Mouse (Mus musculus) heart, embryonic 10.5 days (tissue): Measurements from ENCODE around the gene Crhr2. TPM values are rescaled to one million over a fixed set of nuclear protein-coding genes. Genes with fewer than 3 reads are reported as not detected.
A peak's percentile ranks its signal among the peaks of the same experiment; 100 is the strongest.

Experiments used
- DNase-seq: peaks from one replicate; pipeline ENCODE4 v3.0.0-alpha.2; 2017; ENCODE audit warnings: low spot score
- H3K27ac ChIP-seq: fragments of 300-500 bp; sonication (generic); 2 replicates; pipeline ENCODE4 v1.5.1; 2016; ENCODE audit warnings: mild to moderate bottlenecking
- H3K27me3 ChIP-seq: fragments of 300-500 bp; sonication (generic); 2 replicates; pipeline ENCODE4 v1.6.1; 2016; ENCODE audit warnings: mild to moderate bottlenecking; ENCODE audit not compliant: poor library complexity, insufficient read depth, severe bottlenecking
- H3K36me3 ChIP-seq: fragments of 300-500 bp; sonication (generic); 2 replicates; pipeline ENCODE4 v1.6.1; 2016; ENCODE audit warnings: mild to moderate bottlenecking, moderate library complexity
- H3K4me1 ChIP-seq: fragments of 300-500 bp; sonication (generic); 2 replicates; pipeline ENCODE4 v1.6.1; 2016; ENCODE audit warnings: mild to moderate bottlenecking
- H3K4me3 ChIP-seq: fragments of 300-500 bp; sonication (generic); 2 replicates; pipeline ENCODE4 v1.5.1; 2016; ENCODE audit warnings: mild to moderate bottlenecking, moderate library complexity
- H3K9me3 ChIP-seq: fragments of 300-500 bp; sonication (generic); 2 replicates; pipeline ENCODE4 v1.6.1; 2016; ENCODE audit warnings: mild to moderate bottlenecking, moderate library complexity
- WGBS: fragments of 180-500 bp; shearing (Covaris S2); methylation state at CpG from one replicate; pipeline ENCODE4 v1.1.7; 2016; 5-methylcytosine and 5-hydroxymethylcytosine counted together
- polyA plus RNA-seq: library from polyadenylated mRNA; unstranded; fragments of >200 nt; fragmentation: Nextera tagmentation; extraction: Ambion mirVana; gene quantifications from 2 replicates; pipeline ENCODE4 v1.2.1, GENCODE M21; 2016

The Crhr2 gene
- polyA plus RNA-seq, 1 experiment from 2014 or later = 2.4 TPM

DNA sequence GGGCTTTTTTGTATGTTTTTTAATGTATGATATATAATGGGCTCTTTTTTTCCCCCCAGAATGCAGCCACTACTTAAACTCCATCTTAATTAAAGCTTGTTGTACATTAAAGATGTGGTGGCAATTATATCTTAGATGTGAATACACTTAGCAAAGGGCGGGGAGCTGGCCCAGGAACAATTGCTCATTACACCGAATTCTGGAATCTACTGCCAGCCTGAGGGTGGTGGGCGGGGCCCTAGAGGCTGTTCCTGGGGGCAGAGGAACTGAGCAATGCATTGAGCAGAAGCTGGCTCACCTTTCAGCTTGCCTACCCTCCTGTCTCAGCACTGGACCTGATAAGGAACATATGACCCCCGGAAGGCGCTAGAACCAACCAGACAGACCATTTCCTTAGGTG is 34.2 kb downstream of the Crhr2 start:
- Histone ChIP-seq H3K36me3 (no peaks in the 10 kb centered on the region), H3K4me1 (peaks cover 5% of the 10 kb centered on the region; the same call in 1 of the 2 replicates), H3K4me3 (no peak overlapping the region), H3K27me3 (peaks cover 11% of the 10 kb centered on the region; the same call in 1 of the 2 replicates), H3K27ac (no peak overlapping the region), H3K9me3 (no peaks in the 10 kb centered on the region)
- 75% methylated on average over 5 of the region's 5 CpGs for WGBS
- DNase-seq = no peak

DNA sequence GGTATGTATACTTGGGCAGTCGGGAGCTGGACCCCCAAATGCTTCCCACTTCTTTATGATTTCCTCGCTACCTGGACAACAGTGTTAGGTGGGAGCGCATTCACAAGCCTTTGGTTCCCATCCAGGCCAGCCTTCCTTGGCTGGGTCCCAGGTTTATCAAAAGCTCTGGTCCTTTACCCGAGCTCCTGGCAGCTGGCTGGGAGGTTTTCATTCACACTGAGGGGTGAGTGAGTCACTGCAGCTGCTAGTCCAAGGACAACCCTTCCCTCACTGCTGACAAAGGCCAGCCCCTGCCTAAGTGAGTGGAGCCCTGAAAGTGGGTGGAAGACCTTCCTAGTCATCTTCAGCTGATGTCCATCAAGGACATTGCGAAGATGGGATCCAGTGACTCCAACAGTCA is 34.8 kb downstream of the Crhr2 start:
- DNase-seq = no peak
- H3K36me3 ChIP-seq = no peaks in the 10 kb centered on the region
- no peaks in the 10 kb centered on the region for H3K9me3 ChIP-seq
- no peak overlapping the region for H3K27ac ChIP-seq
- peaks cover 12% of the 10 kb centered on the region; the same call in 1 of the 2 replicates for H3K27me3 ChIP-seq
- no peak overlapping the region for H3K4me3 ChIP-seq
- H3K4me1 ChIP-seq = peaks cover 5% of the 10 kb centered on the region; the same call in 1 of the 2 replicates
- 67% methylated on average over 5 of the region's 5 CpGs for WGBS

DNA sequence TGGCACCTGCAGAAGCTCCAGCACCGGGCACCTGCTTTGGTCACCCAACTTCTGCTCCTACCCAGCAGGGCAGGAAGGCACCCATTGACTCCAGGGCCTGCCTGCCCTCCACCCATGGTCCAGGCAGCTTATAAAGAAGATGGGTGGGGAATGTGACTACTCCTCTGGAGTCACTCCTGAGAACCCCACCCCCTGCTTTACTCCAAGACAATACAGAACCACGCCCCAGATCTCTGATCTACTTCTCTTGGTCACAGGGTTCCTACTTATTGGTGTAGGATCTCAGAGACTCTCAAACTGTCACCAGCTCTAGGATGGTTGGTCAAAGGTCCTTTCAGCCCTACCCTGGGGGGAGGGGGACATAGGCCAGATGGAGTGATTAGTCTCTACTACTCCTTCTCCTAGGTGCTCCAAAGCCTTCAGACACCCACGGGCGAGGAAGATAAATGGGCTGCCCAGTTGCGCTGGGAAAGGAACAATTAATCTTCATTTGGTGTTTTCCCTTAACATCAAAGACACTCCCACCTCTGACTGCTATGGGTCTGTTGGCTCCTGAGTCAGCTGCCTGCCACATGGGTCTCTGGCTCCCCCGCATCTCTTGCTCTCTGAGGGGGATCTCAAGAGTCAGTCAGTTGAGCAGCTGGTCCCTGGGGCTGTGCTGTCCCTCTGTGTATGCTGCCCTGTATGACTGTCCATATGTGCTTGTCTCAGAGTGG is 39.2 kb downstream of the Crhr2 start:
- H3K36me3 ChIP-seq = no peaks in the 10 kb centered on the region
- no peaks in the 10 kb centered on the region for H3K4me1 ChIP-seq
- no peak for DNase-seq
- 74% methylated on average over 6 of the region's 6 CpGs for WGBS
- H3K27me3 ChIP-seq = peaks cover 25% of the 10 kb centered on the region; the same call in 1 of the 2 replicates
- no peak overlapping the region for H3K4me3 ChIP-seq
- no peak overlapping the region for H3K27ac ChIP-seq
- H3K9me3 ChIP-seq = no peaks in the 10 kb centered on the region

DNA sequence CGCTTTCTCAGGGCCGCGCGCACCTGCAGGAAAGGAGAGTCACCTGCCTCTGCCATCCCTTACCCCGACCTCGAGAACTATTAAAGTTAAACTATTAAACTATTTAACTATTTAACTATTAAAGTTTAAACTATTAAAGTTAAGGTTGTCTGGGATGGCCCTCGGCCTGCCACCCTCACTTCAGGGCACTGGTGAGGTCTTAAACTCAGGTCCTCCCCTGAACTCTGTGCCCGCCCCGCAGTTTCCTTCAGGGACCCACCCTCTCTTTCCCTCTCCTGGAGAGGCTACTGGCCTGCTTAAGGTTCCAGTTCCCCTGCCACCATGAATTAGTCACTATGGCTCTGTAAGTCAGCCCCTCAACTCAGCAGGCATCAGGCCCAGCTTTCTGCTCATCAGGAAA is 41.4 kb downstream of the Crhr2 start:
- H3K36me3 ChIP-seq = no peaks in the 10 kb centered on the region
- H3K4me1 ChIP-seq = no peaks in the 10 kb centered on the region
- H3K27ac ChIP-seq = no peak overlapping the region
- no peaks in the 10 kb centered on the region for H3K9me3 ChIP-seq
- peaks cover 25% of the 10 kb centered on the region; the same call in 1 of the 2 replicates for H3K27me3 ChIP-seq
- 94% methylated on average over 9 of the region's 9 CpGs for WGBS
- DNase-seq = no peak
- H3K4me3 ChIP-seq = no peak overlapping the region

DNA sequence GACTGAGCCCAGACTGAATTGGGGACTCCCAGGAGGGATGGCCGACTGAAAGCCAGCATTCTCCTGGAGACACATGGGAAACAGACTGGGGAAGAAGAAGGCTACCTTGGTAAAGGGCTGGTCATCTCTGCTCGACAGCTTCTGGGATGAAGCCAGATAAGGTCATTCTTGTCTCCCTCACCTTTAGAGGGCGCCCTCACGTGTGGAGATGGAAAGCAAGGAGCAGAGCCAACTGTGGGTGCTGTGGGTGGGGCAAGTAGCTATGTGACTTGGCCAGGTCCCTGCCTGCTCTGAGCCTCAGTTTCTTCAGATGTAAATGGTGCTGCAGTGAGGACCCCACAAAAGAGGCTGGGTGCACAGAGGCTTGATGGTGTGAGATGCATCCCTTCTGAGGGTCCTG is 42.2 kb downstream of the Crhr2 start:
- H3K4me1 ChIP-seq = no peaks in the 10 kb centered on the region
- peaks cover 22% of the 10 kb centered on the region; the same call in 1 of the 2 replicates for H3K27me3 ChIP-seq
- H3K27ac ChIP-seq = no peak overlapping the region
- WGBS = 38% methylated on average over 4 of the region's 4 CpGs
- H3K4me3 ChIP-seq = no peak overlapping the region
- H3K9me3 ChIP-seq = no peaks in the 10 kb centered on the region
- no peaks in the 10 kb centered on the region for H3K36me3 ChIP-seq
- no peak for DNase-seq

DNA sequence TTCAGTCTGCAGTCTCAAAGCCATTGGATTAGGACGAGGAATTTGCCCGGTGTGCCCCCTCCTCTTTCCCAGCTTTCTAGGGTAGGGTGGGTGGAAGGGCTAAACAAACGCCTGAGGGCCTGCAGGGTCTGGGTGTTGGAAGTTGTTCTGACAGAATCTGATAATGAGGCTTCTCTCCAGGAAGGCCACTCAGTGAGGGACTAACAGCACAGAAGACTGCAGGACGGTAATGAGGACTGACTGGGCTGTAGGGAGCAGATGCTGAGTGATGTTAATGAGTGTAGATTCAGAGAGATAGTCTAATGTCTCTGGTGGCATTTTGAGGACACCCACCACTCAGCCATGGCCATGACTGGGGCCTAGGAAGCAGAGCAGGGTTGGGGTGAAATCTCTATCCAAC is 45.5 kb downstream of the Crhr2 start:
- no peak overlapping the region for H3K27ac ChIP-seq
- peaks cover 4% of the 10 kb centered on the region; the same call in 1 of the 2 replicates for H3K4me1 ChIP-seq
- no peak overlapping the region for H3K4me3 ChIP-seq
- H3K9me3 ChIP-seq = no peaks in the 10 kb centered on the region
- no peaks in the 10 kb centered on the region for H3K36me3 ChIP-seq
- H3K27me3 ChIP-seq = peaks cover 13% of the 10 kb centered on the region; the same call in 1 of the 2 replicates
- 31% methylated on average over 4 of the region's 4 CpGs for WGBS
- DNase-seq = no peak

DNA sequence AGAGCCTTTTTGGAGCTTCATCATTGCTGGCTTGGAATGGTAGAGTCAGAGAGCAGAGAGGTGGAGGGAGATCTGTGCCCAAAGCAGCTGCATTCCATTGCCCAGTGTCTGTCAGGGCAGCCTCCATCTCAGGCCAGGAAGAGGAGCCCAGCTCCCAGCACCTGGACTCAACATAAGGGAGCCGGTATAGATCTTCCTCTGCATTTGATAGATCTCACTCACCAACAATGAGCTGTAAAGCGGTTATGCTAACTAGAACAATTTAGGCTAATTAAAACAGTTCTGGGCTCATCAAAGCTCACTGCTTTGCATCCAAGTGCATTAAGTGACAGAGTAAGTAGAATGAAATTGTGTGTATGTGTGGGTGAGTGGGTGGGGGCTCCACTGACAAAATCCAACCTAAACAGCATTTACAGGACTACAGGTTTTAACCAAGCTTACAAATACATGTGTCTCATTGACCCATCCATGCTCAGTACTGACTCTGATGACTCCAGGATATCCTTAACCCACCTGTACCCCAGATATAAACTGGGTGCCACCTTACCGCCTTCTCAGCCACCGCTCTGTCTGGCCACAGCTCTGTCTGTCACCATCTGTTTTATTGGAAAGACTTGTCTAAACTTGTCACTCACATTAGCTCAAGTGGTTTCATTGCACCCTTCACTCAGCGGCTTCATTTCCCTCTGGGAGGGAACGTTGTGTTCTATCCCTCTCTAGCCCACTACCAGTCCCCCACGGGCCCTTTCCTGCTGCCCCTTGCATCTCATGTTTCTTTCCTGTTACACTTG is 50.4 kb downstream of the Crhr2 start:
- WGBS = 69% methylated on average over 7 of the region's 7 CpGs
- H3K36me3 ChIP-seq = peaks cover 38% of the 10 kb centered on the region
- no peaks in the 10 kb centered on the region for H3K27me3 ChIP-seq
- H3K4me3 ChIP-seq = no peak overlapping the region
- no peak for DNase-seq
- peaks cover 4% of the 10 kb centered on the region; the same call in 1 of the 2 replicates for H3K4me1 ChIP-seq
- no peak overlapping the region for H3K27ac ChIP-seq
- no peaks in the 10 kb centered on the region for H3K9me3 ChIP-seq

DNA sequence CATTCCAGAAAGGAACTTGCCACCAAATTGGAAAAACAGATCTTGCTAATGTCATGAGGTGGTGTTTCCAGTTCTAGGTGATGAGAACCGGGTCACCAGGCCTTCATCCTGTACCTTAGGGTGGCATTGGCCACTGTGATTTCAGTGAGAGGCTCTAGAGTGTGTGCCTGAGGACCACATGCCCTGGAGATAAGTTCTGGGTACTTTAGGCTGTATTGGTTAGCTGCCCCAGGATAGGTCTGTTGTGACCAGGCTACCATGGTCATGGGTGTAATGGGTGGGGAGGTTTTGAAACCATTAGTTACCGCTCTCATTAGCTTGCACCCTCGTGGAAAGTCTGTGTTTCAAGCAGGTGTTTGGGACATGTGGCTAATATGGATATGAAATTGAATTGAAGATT is 51.4 kb downstream of the Crhr2 start:
- 89% methylated on average over 3 of the region's 3 CpGs for WGBS
- no peaks in the 10 kb centered on the region for H3K27me3 ChIP-seq
- peaks cover 48% of the 10 kb centered on the region for H3K36me3 ChIP-seq

DNA sequence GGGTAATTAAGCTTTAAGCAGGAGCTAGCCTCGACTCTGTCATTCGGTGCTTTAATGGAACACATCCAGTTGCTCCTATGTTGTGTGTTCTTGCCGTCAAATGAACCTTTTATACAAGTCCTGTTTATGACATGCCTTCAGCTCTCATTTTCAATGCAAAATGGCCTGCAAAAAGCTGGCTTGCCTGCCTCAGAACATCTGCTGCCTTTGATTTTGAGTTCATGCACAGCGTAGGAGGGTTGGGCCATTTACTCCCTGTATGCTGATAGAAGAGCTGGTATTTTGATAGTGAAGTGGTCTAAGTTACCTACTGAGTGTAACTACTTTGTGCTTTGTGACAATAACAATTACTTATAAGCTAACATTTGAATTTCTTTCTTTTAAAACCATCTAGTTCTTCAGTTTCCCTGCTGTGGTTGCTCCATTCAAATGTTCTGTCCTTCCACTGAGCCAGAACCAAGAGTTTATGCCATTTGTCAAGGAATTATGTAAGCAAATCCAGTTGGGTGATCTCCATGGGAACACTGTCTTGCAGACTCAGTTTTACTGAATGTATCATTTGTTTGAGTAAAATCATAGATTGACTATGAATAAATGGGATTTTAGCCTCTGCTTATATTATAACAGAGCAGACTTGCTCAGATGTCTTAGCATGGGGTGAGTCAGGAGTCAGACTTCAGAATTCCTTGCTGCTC is 56.1 kb downstream of the Crhr2 start:
- DNase-seq = no peak
- peaks cover 90% of the 10 kb centered on the region for H3K36me3 ChIP-seq

More for the DNA sequence above, 51.4 kb downstream of the Crhr2 start:
- peaks cover 4% of the 10 kb centered on the region; the same call in 1 of the 2 replicates for H3K4me1 ChIP-seq
- DNase-seq = no peak
- no peak overlapping the region for H3K4me3 ChIP-seq
- H3K27ac ChIP-seq = no peak overlapping the region
- H3K9me3 ChIP-seq = no peaks in the 10 kb centered on the region

DNA sequence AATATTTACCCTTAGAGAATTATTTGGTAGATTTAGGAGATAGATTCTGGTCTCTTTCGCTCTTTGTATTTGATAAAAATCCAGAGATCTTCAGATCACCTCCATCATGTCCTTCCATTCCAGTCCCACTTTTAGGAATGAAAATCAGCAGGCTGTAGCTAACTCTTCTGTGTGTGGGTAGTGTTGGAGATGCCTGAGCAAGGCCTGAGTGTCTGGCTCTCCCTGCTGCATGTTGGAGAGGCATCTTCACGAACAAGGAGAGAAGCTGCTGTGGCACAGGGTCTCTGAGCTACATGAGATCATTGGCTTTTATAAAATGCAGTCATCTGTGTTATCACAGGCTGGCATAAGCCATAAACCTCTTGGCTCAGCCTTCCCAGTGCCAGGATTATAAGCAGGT is 66.9 kb downstream of the Crhr2 start:
- 91% methylated on average over 2 of the region's 2 CpGs for WGBS
- no peak for DNase-seq

More for the DNA sequence above, 56.1 kb downstream of the Crhr2 start:
- Histone ChIP-seq H3K4me1 (no peaks in the 10 kb centered on the region), H3K27me3 (no peaks in the 10 kb centered on the region), H3K27ac (no peak overlapping the region), H3K4me3 (no peak overlapping the region), H3K9me3 (no peaks in the 10 kb centered on the region)
- WGBS = 95% methylated on average over 4 of the region's 4 CpGs

DNA sequence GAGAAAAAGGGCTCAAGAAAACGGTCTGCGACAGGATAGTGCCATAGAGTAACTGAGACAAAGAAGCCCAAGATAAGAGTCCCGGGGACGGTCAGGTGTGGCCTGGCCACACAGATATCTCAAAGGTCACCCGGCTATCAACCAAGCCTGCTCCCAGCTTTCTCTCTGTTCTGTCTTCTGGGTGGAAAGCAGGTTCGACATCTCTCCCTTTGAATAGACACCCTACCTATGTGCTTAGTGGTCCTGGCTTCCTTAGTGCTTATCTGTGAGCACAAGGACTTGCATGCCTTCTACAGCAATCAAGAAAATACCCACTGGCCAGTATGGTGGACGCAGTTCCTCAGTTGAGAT is 68.4 kb downstream of the Crhr2 start:
- WGBS = 81% methylated on average over 7 of the region's 7 CpGs
- H3K9me3 ChIP-seq = no peaks in the 10 kb centered on the region
- no peaks in the 10 kb centered on the region for H3K27me3 ChIP-seq
- H3K4me1 ChIP-seq = no peaks in the 10 kb centered on the region
- H3K36me3 ChIP-seq = peaks cover 97% of the 10 kb centered on the region
- no peak overlapping the region for H3K4me3 ChIP-seq
- no peak overlapping the region for H3K27ac ChIP-seq
- DNase-seq = peak; percentile 79

More for the DNA sequence above, 66.9 kb downstream of the Crhr2 start:
- no peaks in the 10 kb centered on the region for H3K27me3 ChIP-seq
- no peak overlapping the region for H3K4me3 ChIP-seq
- peaks cover 92% of the 10 kb centered on the region for H3K36me3 ChIP-seq
- H3K9me3 ChIP-seq = no peaks in the 10 kb centered on the region
- no peak overlapping the region for H3K27ac ChIP-seq
- no peaks in the 10 kb centered on the region for H3K4me1 ChIP-seq

DNA sequence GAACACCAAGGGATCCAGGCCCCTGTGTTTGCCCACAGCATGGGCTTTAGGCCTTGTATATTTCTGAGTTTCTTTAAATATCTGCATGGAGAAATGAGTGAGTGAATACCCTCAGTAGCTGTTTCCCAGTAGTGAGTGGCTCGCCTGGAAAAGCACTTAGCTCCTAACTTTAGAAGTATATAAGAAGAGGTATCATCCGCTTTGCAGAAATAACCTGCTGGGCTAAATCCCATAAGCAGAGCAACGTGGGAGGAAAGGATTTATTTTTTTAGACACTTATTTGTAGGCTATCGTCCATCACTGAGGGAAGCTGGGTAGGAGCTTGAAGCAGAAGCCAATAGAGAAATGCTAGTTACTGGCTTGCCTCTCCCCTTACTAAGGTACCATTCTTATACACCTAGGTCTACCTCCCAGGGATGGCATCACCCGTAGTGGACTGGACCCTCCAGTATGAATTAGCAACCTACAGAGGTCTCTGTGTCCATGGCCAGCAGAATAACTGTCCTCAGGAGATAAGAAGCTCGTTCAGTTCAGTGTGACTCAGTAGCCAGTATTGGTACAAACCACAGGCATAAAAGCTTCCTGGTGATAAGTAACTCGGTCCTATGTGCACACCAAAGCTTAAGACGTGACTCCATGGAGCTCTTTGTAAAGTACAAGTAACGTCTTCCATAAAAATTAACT is 68.9 kb downstream of the Crhr2 start:
- WGBS = 81% methylated on average over 9 of the region's 9 CpGs
- Histone ChIP-seq H3K4me3 (no peak overlapping the region), H3K27me3 (no peaks in the 10 kb centered on the region), H3K9me3 (no peaks in the 10 kb centered on the region), H3K4me1 (peaks cover 3% of the 10 kb centered on the region; the same call in 1 of the 2 replicates), H3K36me3 (peaks cover 97% of the 10 kb centered on the region), H3K27ac (no peak overlapping the region)
- DNase-seq = no peak
